Mouse (Mus musculus): ENCODE results near the gene Gabpb2.

DNA sequence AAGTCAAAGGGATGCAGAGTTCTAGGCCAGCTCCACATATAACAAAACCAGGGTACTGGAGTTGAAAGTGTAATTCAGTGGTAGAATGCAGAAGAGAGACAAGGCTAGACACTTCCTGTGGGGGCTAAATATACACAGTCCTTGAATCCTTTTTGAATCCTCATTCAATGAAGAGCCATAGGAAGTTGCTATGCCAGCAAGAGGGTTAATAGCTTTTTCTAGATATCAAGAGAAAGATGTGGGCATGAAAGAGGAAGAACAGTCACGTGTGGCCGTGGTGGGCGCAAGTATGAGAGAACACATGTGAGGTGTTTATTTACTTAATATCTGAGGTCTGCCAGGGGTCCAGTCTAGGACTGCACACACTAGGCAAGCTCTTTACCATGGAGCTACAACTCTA is 81.4 kb downstream of the Gabpb2 start:
- TF ChIP-seq CTCF (IDR thresholded peaks at IDR 0.05; ENCODE audit: borderline replicate concordance, insufficient read depth, low read length) (no peak), POLR2A (IDR thresholded peaks at IDR 0.05; ENCODE audit: low read depth, low read length) (no peak)

All from embryonic fibroblast, embryonic 13.5 days (primary cell).